ENCODE assay signal across 10 mouse cellular contexts in genomic region chr7:45895931-45896516, GRCm38 (mm10). TPM values are rescaled to one million over a fixed set of nuclear protein-coding genes. Genes with fewer than 3 reads are reported as not detected.
A peak's percentile ranks its signal among the peaks of the same experiment; 100 is the strongest.
DNase-seq lines count a peak whose midpoint lies in the region; ATAC-seq and TF ChIP-seq lines count a peak whose summit lies in the region.
"Had no signal": no experiment of that assay in that cellular context is flagged by ENCODE, and none has a peak within 500 bp of the region (broad histone marks: within the 10 kb centered on the region; RNA-seq: fewer than 3 reads in every experiment).

No protein-coding gene starts in this region.

- no peak overlapping the region for H3K4me3 ChIP-seq in lung, postnatal 0 days (ENCODE audit: low read depth, low read length)
- peak overlapping the region; percentile 48 for H3K4me3 ChIP-seq in forebrain, embryonic 12.5 days (replicated peaks)
- H3K4me3 ChIP-seq in limb, embryonic 14.5 days (replicated peaks; ENCODE audit: low read length): 0 out of 2 replicates have a peak overlapping the region, but pooled peaks have one; percentile 16
- peak overlapping the region; percentile 56 for H3K4me3 ChIP-seq in neural tube, embryonic 15.5 days (replicated peaks)

- ATAC-seq in lung, postnatal 0 days: no peak
- ATAC-seq in forebrain, embryonic 12.5 days (ENCODE audit: low FRiP score): peak; percentile 37
- ATAC-seq in limb, embryonic 14.5 days (ENCODE audit: low FRiP score, low read depth): no peak
- peak; percentile 27 for ATAC-seq in neural tube, embryonic 15.5 days (ENCODE audit: low FRiP score)

- H3K9me3 ChIP-seq in lung, postnatal 0 days (ENCODE audit: low read length): no peaks in the 10 kb centered on the region
- H3K9me3 ChIP-seq in forebrain, embryonic 12.5 days: no peaks in the 10 kb centered on the region
- no peaks in the 10 kb centered on the region for H3K9me3 ChIP-seq in limb, embryonic 14.5 days (ENCODE audit: control insufficient read depth, low read length)
- no peaks in the 10 kb centered on the region for H3K9me3 ChIP-seq in neural tube, embryonic 15.5 days (replicated peaks)

- H3K36me3 ChIP-seq in lung, postnatal 0 days (ENCODE audit: insufficient read depth, low read length): no peaks in the 10 kb centered on the region
- H3K36me3 ChIP-seq in forebrain, embryonic 12.5 days (replicated peaks): no peaks in the 10 kb centered on the region
- no peaks in the 10 kb centered on the region for H3K36me3 ChIP-seq in limb, embryonic 14.5 days (ENCODE audit: control insufficient read depth, insufficient read depth, low read length)
- no peaks in the 10 kb centered on the region for H3K36me3 ChIP-seq in neural tube, embryonic 15.5 days

- peak overlapping the region; percentile 32 for H3K4me2 ChIP-seq in lung, postnatal 0 days (replicated peaks; ENCODE audit: low read depth, low read length)
- peak overlapping the region; percentile 85 for H3K4me2 ChIP-seq in forebrain, embryonic 12.5 days
- H3K4me2 ChIP-seq in limb, embryonic 14.5 days (replicated peaks; ENCODE audit: low read depth, low read length, severe bottlenecking): peak overlapping the region; percentile 44
- H3K4me2 ChIP-seq in neural tube, embryonic 15.5 days: peak overlapping the region; percentile 92

- H3K27ac ChIP-seq in lung, postnatal 0 days (ENCODE audit: low read length): no peak overlapping the region
- H3K27ac ChIP-seq in forebrain, embryonic 12.5 days: no peak overlapping the region
- no peak overlapping the region for H3K27ac ChIP-seq in limb, embryonic 14.5 days (replicated peaks; ENCODE audit: low read depth, low read length)
- no peak overlapping the region for H3K27ac ChIP-seq in neural tube, embryonic 15.5 days (replicated peaks)

- no peak overlapping the region for H3K9ac ChIP-seq in lung, postnatal 0 days (replicated peaks; ENCODE audit: low read depth)
- no peak overlapping the region for H3K9ac ChIP-seq in forebrain, embryonic 12.5 days
- H3K9ac ChIP-seq in limb, embryonic 14.5 days (ENCODE audit: low read depth, low read length, severe bottlenecking): no peak overlapping the region
- H3K9ac ChIP-seq in neural tube, embryonic 15.5 days (replicated peaks): no peak overlapping the region

- H3K4me1 ChIP-seq in lung, postnatal 0 days (ENCODE audit: insufficient read depth, low read depth, low read length): peaks cover 7% of the 10 kb centered on the region; the same call in 1 of the 2 replicates
- H3K4me1 ChIP-seq in forebrain, embryonic 12.5 days: peaks cover 16% of the 10 kb centered on the region
- peaks cover 6% of the 10 kb centered on the region; the same call in 1 of the 2 replicates for H3K4me1 ChIP-seq in limb, embryonic 14.5 days (ENCODE audit: control insufficient read depth, insufficient read depth, low read length)
- peaks cover 15% of the 10 kb centered on the region for H3K4me1 ChIP-seq in neural tube, embryonic 15.5 days

- no peak for TF ChIP-seq CTCF in lung, postnatal 0 days (IDR thresholded peaks at IDR 0.05)

- no peak for TF ChIP-seq POLR2A in limb, embryonic 14.5 days (IDR thresholded peaks at IDR 0.05; ENCODE audit: borderline replicate concordance, extremely low read depth, insufficient read depth, insufficient read length)

- no peaks in the 10 kb centered on the region for H3K27me3 ChIP-seq in lung, postnatal 0 days (replicated peaks; ENCODE audit: insufficient read depth, low read length)
- peaks cover 9% of the 10 kb centered on the region for H3K27me3 ChIP-seq in forebrain, embryonic 12.5 days
- H3K27me3 ChIP-seq in limb, embryonic 14.5 days (ENCODE audit: control insufficient read depth, insufficient read depth, low read length): no peaks in the 10 kb centered on the region
- H3K27me3 ChIP-seq in neural tube, embryonic 15.5 days (replicated peaks): no peaks in the 10 kb centered on the region

- no peak for DNase-seq in lung, postnatal 0 days (ENCODE audit: low spot score)
- no peak for DNase-seq in lung, postnatal 4 days
- no peak for DNase-seq in limb, embryonic 14.5 days (ENCODE audit: low spot score)
- no peak for DNase-seq in MN1 (ENCODE audit: low spot score)
- DNase-seq in urinary bladder, postnatal 4 days (ENCODE audit: low spot score in 2 of 2): no peak
- DNase-seq in layer of hippocampus, postnatal 14 days (ENCODE audit: low spot score in 2 of 2): no peak

- no peak for TF ChIP-seq EP300 in lung, postnatal 0 days (IDR thresholded peaks at IDR 0.05)

- WGBS in lung, postnatal 0 days: 69% methylated on average over 6 of the region's 6 CpGs
- 85% methylated on average over 6 of the region's 6 CpGs for WGBS in forebrain, embryonic 12.5 days
- 79% methylated on average over 6 of the region's 6 CpGs for WGBS in limb, embryonic 14.5 days
- WGBS in neural tube, embryonic 15.5 days: 73% methylated on average over 6 of the region's 6 CpGs

RNA-seq across cellular contexts. Expression of gene Syngr4, which starts 0.5 kb away (rescaled TPM):
- 0.14 and 0.23 TPM in 2 replicates for polyA plus RNA-seq in lung, postnatal 0 days (2015; fragmentation: Nextera tagmentation; extraction: Ambion mirVana)
- 0.63 and 0.88 TPM in 2 replicates for polyA plus RNA-seq in forebrain, embryonic 12.5 days (2016; fragmentation: Nextera tagmentation; extraction: Ambion mirVana)
- 0.49 and 0.83 TPM in 2 replicates for polyA plus RNA-seq in limb, embryonic 14.5 days (2012; rRNA removed)
- polyA plus RNA-seq in limb, embryonic 14.5 days (2014; fragmentation: Nextera tagmentation; extraction: Ambion mirVana): 0.53 and 0.99 TPM in 2 replicates
- polyA plus RNA-seq in neural tube, embryonic 15.5 days (2015; fragmentation: Nextera tagmentation; extraction: Ambion mirVana): 0.37 and 0.52 TPM in 2 replicates
- total RNA-seq in layer of hippocampus, postnatal 14 days (2021): not detected
- total RNA-seq: neutrophil, adult 5-6 weeks had no signal
- polyA plus RNA-seq: urinary bladder, adult 2 months had no signal

RNA-seq across cellular contexts. Expression of gene Tmem143, which starts 0.7 kb away (rescaled TPM):
- polyA plus RNA-seq in lung, postnatal 0 days (2015; fragmentation: Nextera tagmentation; extraction: Ambion mirVana): 3.9 and 4.1 TPM in 2 replicates
- 3.3 and 3.9 TPM in 2 replicates for polyA plus RNA-seq in forebrain, embryonic 12.5 days (2016; fragmentation: Nextera tagmentation; extraction: Ambion mirVana)
- polyA plus RNA-seq in limb, embryonic 14.5 days (2012; rRNA removed): 17.1 and 22.7 TPM in 2 replicates
- 3.5 and 4.7 TPM in 2 replicates for polyA plus RNA-seq in limb, embryonic 14.5 days (2014; fragmentation: Nextera tagmentation; extraction: Ambion mirVana)
- polyA plus RNA-seq in neural tube, embryonic 15.5 days (2015; fragmentation: Nextera tagmentation; extraction: Ambion mirVana): 7.5 and 7.8 TPM in 2 replicates
- 10 to 100 TPM; 20.8 to 25.6 TPM for total RNA-seq in layer of hippocampus, postnatal 14 days (2021)

RNA-seq across cellular contexts. Expression of gene Grin2d, which starts 17.8 kb away (rescaled TPM):
- polyA plus RNA-seq in lung, postnatal 0 days (2015; fragmentation: Nextera tagmentation; extraction: Ambion mirVana): 0.62 and 0.75 TPM in 2 replicates
- polyA plus RNA-seq in forebrain, embryonic 12.5 days (2016; fragmentation: Nextera tagmentation; extraction: Ambion mirVana): 0.33 and 0.47 TPM in 2 replicates
- 4.9 and 7.4 TPM in 2 replicates for polyA plus RNA-seq in limb, embryonic 14.5 days (2012; rRNA removed)
- 0.59 and 0.61 TPM in 2 replicates for polyA plus RNA-seq in limb, embryonic 14.5 days (2014; fragmentation: Nextera tagmentation; extraction: Ambion mirVana)
- polyA plus RNA-seq in neural tube, embryonic 15.5 days (2015; fragmentation: Nextera tagmentation; extraction: Ambion mirVana): 3.2 and 4.2 TPM in 2 replicates
- 10 to 100 TPM; 19.7 to 20.4 TPM for total RNA-seq in layer of hippocampus, postnatal 14 days (2021)
- total RNA-seq: neutrophil, adult 5-6 weeks had no signal

RNA-seq across cellular contexts. Expression of gene Kdelr1, which starts 23.5 kb away (rescaled TPM):
- 56.2 and 57.3 TPM in 2 replicates for polyA plus RNA-seq in lung, postnatal 0 days (2015; fragmentation: Nextera tagmentation; extraction: Ambion mirVana)
- 38.6 and 44.6 TPM in 2 replicates for polyA plus RNA-seq in forebrain, embryonic 12.5 days (2016; fragmentation: Nextera tagmentation; extraction: Ambion mirVana)
- polyA plus RNA-seq in limb, embryonic 14.5 days (2012; rRNA removed): 374 and 521 TPM in 2 replicates
- 140 and 163 TPM in 2 replicates for polyA plus RNA-seq in limb, embryonic 14.5 days (2014; fragmentation: Nextera tagmentation; extraction: Ambion mirVana)
- 55.7 and 65.9 TPM in 2 replicates for polyA plus RNA-seq in neural tube, embryonic 15.5 days (2015; fragmentation: Nextera tagmentation; extraction: Ambion mirVana)
- 10 to 100 TPM; 87.5 to 91.6 TPM for total RNA-seq in layer of hippocampus, postnatal 14 days (2021)

RNA-seq across cellular contexts. Expression of gene Emp3, which starts 25.2 kb away (rescaled TPM):
- 233 and 255 TPM in 2 replicates for polyA plus RNA-seq in lung, postnatal 0 days (2015; fragmentation: Nextera tagmentation; extraction: Ambion mirVana)
- polyA plus RNA-seq in forebrain, embryonic 12.5 days (2016; fragmentation: Nextera tagmentation; extraction: Ambion mirVana): 19.9 and 20.5 TPM in 2 replicates
- polyA plus RNA-seq in limb, embryonic 14.5 days (2012; rRNA removed): 201 and 274 TPM in 2 replicates
- polyA plus RNA-seq in limb, embryonic 14.5 days (2014; fragmentation: Nextera tagmentation; extraction: Ambion mirVana): 318 and 324 TPM in 2 replicates
- 48.2 and 70.1 TPM in 2 replicates for polyA plus RNA-seq in neural tube, embryonic 15.5 days (2015; fragmentation: Nextera tagmentation; extraction: Ambion mirVana)
- total RNA-seq in layer of hippocampus, postnatal 14 days (2021): 1 to 10 TPM; 1.8 to 2.6 TPM

Comparison
In these comparisons a context has a peak if more than half of its experiments do, and no peak if none do; other contexts are left out.
1. ATAC-seq: peak in forebrain, embryonic 12.5 days (single experiment) and neural tube, embryonic 15.5 days (single experiment); none in lung, postnatal 0 days (single experiment) and limb, embryonic 14.5 days (single experiment).
2. H3K4me2 ChIP-seq: peak in every context shown above with its lines; median percentile 92 in neural tube, embryonic 15.5 days; 85 in forebrain, embryonic 12.5 days; 44 in limb, embryonic 14.5 days; 32 in lung, postnatal 0 days.